Mouse (Mus musculus) brain, embryonic 18.5 days (tissue): ENCODE measurements around the gene Blnk.

ENCODE experiments used
- DNase-seq: peaks from one replicate; pipeline ENCODE4 v3.0.0-alpha.2; 2012; ENCODE audit warnings: low read depth, low spot score

Gene Blnk

GRCm38 (mm10) chr19:40994057-40994585, at the start of gene Blnk:
Gene Blnk, minus strand, starts transcription at chr19:40994535.
- no peak for DNase-seq

- DNase-seq, result no peak
Observed at GRCm38 (mm10) chr19:41039110-41039509, 44.8 kb upstream of the Blnk start.

- DNase-seq, result no peak
Observed at GRCm38 (mm10) chr19:41035809-41036551, 41.6 kb upstream of the Blnk start.

GRCm38 (mm10) chr19:41031869-41032268, 37.5 kb upstream of the Blnk start:
- DNase-seq, result no peak

GRCm38 (mm10) chr19:41031009-41031408, 36.7 kb upstream of the Blnk start:
- DNase-seq, result no peak

GRCm38 (mm10) chr19:41030161-41030560, 35.8 kb upstream of the Blnk start:
- DNase-seq, result no peak

DNA sequence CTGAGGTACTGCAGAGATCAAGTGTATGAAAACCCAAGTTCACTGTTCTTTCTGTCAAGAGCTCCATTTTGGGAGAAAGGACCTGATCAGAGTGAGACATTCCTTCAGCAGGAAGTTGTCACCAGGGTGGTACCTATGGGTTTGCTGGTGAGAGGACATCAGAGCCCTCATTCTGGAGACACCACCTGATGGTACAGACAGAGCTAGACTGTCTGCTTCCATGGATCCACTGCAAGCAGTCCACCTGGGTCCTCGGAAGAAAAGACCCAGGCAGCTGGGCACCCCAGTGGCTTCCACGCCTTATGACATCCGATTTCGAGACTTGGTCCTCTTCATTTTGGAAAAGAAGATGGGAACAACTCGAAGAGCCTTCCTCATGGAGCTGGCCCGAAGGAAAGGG, 34.9 kb upstream of the Blnk start, which contains the start of gene Dntt:
TSS of gene Dntt (plus strand) at position 57 of the 400 bp plus-strand sequence.
- DNase-seq, result no peak

- no peak for DNase-seq
Observed at GRCm38 (mm10) chr19:41027601-41028000, 33.3 kb upstream of the Blnk start.

DNA sequence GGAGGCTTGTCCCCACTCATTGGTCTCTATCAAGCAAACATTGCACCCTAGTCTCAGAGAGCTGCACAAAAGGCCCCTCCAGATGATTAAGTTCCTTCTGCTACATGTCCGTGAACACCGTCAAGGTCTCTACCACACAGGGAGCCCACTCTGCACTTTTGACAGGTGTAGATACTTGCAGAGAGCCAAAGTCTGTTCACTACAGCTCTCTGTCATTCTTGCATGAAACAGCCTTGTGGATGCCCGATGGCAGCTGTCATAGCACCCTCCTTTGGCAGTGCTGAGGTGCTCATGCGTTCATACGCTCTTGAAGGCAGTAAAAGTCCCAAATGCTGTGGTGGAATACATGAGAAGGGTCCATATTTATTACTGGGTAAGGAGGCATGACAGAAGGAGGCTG, 32.7 kb upstream of the Blnk start:
- no peak for DNase-seq

DNA sequence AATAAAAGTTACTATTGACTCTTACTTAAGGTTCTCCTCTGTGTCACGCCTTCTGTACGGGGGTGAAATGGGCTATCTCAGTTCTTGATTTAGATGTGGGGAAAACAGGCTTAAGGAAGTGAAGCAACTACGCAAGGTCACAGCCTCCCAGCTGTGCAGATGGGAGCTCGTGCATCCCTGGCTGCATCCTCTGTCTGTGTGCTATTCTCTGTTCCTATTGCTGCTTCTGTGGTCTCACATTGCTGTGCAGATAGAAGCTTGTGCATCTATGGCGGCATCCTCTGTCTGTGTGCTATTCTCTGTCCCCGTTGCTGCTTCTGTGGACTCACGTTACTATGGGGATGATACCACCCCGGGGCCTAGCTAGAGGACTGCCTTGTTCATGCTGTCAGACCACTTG, 32.2 kb upstream of the Blnk start:
- no peak for DNase-seq

- no peak for DNase-seq
Observed at GRCm38 (mm10) chr19:41022244-41022643, 27.9 kb upstream of the Blnk start.

DNA sequence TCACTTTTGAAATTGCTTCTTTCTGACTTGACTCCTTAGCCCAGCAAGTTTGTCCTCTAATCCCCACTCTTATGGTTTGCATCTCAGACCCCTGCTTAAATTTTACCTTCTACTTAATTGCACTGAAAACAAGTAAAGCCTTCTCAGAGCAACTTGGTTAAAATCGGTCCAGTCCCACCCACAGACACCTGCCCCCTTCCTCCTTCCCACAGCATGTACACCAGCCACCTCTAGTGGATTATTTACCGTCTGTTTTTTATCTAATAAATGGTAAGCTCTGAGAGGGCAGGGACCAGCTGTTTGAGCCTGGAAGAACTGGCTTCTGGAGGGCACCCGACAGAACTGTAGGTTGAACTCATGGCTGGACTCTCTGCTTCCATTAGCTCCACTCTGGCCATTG, 26.2 kb upstream of the Blnk start:
- DNase-seq, result no peak

GRCm38 (mm10) chr19:41019164-41019675, 24.9 kb upstream of the Blnk start:
- DNase-seq, result no peak

- DNase-seq, result peak; percentile 60
Observed at GRCm38 (mm10) chr19:41015951-41016716, 21.8 kb upstream of the Blnk start.

- DNase-seq, result no peak
Observed at GRCm38 (mm10) chr19:41014003-41014402, 19.7 kb upstream of the Blnk start.

GRCm38 (mm10) chr19:41013591-41013990, 19.3 kb upstream of the Blnk start:
- no peak for DNase-seq

DNA sequence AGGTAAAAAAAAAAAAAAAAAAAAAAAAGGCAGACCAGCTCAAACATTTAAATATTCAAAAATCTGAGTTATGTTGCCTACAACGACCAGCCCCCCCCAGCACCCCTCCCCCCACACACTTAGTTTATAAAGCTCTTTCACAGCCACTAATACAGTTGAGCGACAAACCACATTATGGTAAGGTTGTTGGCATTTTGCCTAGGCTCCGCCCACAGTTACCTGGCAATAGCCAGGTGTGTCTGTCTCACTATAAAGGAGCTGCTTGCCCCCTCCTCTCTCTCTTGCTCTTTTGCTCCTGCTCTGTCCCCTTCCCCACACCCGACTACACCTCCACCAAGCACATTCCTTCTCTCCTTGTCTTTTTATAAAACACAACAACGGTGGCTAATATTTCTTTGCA, 17.3 kb upstream of the Blnk start:
- DNase-seq, result no peak

DNA sequence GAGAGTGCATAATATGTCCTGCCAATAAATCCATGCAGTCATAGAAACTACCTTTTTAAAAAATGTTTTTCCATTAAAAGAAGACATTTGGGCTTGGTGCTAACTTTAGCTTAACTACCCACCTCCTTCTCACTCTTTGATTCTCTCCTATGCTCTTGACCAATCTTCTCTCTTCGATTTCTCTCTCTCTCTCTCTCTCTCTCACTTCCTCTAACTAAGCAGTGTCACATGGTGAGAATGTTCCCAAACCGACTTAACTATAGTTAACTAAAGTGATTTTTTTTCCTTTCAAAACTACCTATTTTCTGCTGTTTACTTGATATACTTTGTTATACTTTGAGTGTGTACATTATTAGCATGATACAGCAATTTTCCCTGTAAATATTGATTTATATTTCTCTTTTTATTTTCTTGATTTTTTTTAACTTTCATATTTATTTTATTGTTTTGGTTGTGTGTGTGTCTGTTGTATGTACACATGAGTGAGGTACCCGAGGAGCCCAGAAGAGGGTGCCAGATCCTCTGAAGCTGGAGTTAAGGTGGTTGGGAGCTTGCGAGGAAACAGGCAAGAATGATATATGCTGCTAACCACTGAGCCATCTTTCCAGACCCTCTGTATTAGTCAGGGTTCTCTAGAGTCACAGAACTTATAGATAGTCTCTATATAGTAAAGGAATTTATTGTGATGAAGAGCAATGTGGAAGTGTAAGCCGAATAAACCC, 14.5 kb upstream of the Blnk start:
- DNase-seq, result no peak

DNA sequence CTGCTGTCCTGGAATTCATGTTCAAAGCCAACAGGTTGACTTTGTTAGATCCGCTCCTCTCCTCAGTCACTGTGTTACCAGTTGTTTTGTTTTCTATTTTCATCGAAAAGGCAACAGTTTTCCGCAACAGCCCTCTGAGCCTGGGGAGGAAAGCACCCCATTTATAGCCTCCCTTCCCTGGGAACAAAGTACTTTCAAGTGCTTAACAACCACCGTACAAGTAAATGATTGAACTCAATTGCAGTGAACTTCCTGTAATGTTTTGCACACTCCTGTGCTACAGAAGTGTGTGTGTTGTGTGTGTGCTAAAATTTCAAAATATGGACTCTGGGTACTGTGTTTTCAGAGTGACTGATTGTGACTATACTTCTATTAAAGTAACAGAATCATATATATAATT, 13.4 kb upstream of the Blnk start:
- DNase-seq, result no peak

- DNase-seq, result no peak
Observed at GRCm38 (mm10) chr19:41007326-41007725, 13.0 kb upstream of the Blnk start.

- DNase-seq, result no peak
Observed at GRCm38 (mm10) chr19:41006621-41007020, 12.3 kb upstream of the Blnk start.
